Mouse (Mus musculus) monocyte, adult 2 months (primary cell): ENCODE results near the gene Smim7.
A peak's percentile ranks its signal among the peaks of the same experiment; 100 is the strongest.

Experiments used
- DNase-seq, 2 experiments: peaks; one replicate each; pipeline ENCODE4 v3.0.0; 2022; ENCODE audit warnings: low spot score in 2 of 2, low read depth in 1 of 2

Gene Smim7

DNA sequence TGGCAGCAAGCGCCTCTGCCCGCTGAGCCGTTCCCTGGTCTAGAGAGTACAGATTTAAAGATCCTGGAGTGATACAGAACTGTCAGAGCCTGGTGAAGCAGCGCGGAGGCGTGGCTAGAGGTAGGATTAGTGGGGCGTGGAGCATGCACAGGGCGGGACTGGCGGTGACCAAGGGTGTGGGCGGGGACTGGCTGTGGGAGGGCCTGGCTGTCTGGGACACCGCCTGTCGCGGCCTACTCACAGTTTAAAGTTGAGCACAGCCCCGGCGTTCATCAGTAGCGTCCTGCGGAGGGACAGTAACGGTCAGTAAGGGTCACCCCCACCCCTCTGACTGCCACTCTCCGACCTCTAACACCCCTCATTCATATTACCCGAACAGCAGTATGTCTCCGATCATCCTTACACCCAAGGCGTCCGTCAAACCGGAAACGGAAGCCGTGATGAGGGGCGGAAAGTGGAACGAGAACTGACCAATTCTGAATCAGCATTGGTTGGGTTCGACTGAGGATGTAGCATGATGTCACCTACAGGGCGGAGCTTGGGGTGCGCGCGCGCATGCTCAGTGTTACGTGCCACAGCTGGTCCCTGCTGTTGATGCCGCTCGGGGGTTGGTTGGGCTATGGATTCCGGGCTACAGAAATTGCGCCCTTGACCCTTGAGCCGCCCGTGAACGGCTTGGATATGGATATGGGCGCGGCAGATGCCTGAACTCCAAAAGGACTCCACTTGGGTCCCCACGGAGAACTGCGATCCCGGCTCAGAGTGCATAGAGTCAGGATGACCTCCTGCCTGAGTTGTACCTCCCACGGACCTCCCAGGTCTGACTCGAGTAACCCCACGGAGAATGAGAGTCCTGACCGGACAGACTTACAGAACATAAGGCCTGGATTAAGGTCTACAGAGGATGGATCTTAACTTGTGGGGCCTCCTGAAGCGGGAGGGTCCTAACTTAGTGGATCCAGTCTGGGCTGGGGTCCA, at the start of gene Smim7:
Gene Smim7, minus strand, starts transcription at position 456 of the 978 bp plus-strand sequence.
- peak; percentile 97 to 98 for DNase-seq

DNA sequence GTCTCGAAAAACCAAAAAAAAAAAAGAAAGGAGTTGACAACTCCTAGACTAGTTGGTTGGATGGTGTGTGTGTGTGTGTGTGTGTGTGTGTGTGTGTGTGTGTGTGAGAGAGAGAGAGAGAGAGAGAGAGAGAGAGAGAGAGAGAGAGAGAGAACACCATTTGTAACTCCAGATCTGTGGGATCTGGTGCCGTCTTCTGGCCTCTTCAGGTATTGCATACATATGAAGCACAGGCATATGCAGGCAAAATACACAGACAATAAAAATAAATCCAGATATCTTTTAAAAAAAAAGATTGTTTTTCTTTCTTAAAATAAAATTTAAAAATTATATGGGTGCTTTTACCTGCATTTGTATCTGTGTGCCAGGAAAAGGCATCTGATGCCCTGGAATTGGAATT, 19.3 kb upstream of the Smim7 start:
- peak in 1 of 2 experiments; percentile 13 for DNase-seq

DNA sequence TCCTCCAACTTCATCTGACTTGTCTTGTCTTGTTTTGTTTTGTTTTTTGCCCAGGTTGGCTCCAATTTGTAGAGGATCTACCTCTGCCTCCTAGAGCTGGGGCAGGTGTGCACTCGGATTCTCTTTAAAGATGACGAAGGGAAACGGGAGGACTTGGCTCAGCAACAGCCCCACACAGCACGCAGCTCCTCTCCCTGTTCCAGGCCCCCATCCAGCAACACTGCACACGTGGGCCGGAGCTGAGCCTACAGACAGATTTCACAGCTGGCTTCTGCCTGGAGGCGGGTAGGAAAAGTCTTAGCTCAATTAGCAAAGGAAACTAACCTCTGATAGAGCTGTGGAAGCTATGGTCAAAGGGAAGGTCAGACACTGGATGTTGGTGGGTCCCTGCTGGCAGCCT, 18.4 kb upstream of the Smim7 start:
- DNase-seq = no peak

DNA sequence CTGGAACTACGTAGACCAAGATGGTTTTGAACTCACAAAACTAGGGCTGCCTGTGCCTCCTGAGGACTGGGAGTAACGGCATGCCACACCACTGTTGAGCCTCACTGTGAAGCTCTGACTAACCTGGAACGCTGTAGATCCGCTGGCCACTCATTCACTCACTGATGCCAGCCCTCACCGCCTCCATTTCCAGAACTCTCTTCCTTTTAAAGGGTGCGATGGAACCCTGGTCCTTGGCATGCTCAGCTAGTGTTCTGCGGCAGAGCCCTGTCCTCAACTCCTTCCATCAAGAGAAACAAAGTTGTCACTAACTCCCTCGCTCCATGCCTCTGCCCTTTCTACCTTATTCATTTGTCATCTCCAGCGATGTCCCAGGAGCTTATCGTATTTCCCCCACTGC, 18.0 kb upstream of the Smim7 start:
- DNase-seq = no peak

DNA sequence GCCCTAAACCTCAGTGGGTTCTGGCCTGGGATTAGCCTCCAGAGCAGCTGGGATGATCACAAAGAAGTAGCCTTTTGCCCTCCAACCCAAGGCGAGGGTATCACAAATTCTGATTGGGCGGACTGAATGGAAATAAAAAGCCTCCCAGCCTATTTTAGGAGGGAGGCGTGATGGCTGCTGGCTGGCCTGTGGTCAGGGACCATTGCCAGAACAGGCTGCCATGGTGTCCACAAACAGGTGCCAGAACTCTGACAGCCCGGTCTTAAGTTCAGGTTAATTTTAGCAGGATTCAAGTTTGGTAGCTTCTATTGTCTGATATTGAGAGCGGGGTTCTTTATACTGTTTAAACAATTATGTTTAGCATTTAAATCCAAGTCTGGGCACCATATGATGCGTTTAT, 16.9 kb upstream of the Smim7 start:
- DNase-seq = no peak

DNA sequence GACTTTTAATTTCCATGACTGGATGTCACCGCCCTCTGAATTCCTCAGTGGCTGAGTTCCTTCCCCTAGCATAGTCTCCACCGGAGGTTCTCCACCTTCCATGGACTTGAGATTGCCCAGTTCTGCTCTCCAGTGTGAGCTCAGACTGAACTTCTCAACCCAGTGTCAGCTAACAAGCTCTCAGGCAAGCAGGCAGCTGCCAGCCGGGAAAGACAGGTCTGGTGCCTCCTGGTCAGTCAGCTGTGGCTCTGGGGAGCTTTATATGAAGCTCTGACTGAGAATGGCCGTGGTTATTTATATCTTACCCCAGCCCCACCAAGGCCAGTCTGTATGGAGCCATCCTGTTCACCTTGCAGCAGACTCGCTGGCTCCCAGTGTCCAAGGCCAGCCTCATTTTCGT, 13.5 kb upstream of the Smim7 start:
- no peak for DNase-seq

DNA sequence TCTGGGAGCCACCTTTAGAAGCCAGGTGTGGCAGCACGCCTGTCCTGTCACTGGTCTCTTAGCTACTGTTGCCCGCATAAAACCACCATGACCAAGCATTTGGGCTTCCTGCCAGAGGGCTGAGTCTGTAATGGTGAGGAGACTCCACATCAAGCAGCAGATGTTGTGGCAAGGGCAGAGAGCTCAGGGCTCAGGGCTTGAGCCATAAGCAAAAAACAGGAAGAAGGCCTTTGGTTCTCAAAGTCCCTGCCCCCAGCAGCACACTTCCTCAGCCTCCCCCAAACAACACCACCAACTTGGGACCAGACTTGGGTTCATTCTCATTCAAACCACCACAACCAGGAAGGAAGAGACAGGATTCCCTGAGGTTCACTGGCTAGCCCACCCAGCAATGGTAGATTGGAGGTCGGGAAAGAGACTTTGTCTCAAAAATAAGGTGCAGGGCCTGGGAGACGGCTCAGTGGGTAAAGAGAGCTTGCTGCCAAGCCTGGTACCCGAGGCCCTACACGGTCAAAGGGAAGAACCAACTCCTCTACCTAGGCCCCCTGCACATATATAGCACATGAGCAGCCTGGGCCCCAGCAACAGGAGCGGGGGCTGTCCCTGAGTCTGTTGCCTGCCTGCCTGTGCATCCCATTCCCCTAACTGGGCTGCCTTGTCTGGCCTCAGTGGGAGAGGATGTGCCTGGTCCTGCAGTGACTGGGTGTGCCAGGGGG, 12.3 kb upstream of the Smim7 start:
- peak; percentile 64 to 70 for DNase-seq

DNA sequence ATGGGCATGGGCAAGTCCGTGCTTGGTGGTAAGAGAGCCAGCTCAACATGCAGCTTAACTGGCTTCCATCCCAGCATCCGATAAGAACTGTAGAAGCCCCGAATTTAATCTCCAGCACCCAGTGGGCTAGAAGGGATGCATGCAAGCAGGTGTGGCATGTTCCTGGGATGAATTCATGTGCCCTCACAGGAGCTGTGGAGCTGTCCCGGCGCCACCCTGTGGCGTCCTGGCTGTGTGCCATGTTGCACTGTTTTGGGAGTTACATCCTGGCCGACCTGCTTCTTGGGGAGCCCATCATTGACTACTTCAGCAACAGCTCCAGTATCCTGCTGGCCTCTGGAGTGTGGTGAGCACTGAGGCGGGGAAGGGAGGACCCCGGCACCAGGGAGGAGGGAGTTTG, 8.5 kb upstream of the Smim7 start:
- DNase-seq = no peak

DNA sequence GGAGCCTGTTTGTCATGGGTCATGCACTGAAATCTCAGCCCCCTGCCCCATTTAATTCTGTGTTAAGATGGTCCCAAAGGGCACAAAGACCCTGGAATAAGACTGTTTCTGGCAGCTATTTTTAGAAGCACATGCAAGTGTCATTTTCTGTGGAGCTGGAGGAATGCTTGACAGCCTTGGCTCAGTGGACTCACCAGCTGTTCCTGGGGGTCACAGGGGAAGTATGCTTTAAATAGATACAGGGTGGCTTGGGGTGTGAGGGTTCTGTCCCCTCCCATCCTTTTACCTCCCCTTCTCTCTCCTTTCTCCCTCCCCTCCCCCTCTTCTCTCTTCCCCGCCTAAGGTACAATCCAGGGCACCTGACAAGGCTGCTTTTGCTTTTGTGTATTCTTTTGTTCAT, 7.1 kb upstream of the Smim7 start:
- DNase-seq = no peak

DNA sequence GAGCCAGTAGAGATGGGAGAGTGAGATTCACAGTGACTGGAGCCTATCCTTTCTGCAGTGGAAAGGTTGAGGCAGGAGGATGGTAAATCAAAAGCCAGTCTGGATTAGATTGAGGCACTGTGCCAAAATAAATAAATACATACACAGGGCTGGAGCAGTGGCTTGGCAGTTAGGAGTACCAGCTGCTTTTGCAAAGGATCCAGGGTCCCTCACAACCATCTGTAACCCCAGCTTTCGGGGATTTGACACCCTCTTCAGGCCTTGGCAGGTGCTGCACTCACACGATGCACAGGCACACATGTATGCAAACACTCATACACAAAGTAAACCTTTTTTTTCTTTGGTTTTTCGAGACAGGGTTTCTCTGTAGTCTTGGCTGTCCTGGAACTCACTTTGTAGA, 6.4 kb upstream of the Smim7 start:
- DNase-seq = no peak

DNA sequence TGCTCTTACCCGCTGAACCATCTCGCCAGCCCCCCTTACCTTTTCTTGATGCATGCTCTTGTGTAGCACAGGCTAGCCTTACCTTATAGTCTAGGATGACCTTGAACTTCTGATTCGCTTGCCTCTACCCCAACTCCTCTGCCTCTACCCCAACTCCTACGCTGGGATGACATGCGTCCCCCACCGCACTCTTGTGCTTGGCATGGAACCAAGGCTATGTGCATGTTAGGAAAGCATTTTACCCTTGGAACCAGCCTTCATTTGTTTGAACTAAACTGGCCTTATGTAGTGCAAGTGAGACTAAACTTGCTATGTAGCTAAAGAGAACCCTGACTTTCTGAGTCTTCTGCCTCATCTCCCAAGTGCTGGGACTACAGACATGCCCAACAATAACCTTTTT, 5.0 kb upstream of the Smim7 start:
- DNase-seq = no peak

DNA sequence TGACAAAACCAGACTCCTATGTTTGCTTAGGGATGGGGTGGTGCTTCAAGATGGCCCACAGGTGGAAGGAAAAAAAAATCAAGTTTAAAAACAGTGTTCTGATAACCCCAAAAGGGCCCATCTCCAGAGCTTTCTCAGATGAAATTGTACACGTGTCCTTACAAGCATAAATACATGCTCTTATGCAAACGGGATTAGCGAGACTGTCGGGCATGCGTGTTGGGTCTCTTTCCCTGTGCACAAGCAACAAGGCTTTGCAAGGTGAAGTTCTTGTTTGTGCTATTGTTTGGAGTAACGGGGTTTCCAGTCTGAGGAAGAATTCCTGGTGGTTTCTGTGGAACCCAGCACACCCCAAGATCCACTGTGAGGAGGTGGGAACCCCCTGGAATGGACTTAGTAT, 2.6 kb upstream of the Smim7 start:
- no peak for DNase-seq

DNA sequence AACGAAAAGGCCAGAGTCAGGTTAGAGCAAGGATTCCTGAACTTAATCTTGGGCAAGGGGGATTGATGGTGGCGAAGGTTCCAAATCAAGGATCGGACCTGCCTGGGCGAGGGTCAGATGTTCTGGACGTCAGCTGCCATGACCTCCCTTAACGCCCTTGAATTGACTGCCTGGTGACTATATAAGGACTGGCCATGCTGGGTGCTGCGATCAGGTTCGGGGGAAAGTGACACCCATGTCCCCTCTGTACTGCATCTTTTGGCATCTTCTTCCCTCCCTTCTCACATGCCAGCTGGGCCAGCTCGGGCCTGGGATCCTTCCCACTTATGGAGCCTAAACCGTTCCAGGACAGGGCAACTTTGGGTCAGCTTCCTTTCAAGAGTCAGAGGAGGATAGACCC, 1.6 kb upstream of the Smim7 start:
- DNase-seq = no peak

DNA sequence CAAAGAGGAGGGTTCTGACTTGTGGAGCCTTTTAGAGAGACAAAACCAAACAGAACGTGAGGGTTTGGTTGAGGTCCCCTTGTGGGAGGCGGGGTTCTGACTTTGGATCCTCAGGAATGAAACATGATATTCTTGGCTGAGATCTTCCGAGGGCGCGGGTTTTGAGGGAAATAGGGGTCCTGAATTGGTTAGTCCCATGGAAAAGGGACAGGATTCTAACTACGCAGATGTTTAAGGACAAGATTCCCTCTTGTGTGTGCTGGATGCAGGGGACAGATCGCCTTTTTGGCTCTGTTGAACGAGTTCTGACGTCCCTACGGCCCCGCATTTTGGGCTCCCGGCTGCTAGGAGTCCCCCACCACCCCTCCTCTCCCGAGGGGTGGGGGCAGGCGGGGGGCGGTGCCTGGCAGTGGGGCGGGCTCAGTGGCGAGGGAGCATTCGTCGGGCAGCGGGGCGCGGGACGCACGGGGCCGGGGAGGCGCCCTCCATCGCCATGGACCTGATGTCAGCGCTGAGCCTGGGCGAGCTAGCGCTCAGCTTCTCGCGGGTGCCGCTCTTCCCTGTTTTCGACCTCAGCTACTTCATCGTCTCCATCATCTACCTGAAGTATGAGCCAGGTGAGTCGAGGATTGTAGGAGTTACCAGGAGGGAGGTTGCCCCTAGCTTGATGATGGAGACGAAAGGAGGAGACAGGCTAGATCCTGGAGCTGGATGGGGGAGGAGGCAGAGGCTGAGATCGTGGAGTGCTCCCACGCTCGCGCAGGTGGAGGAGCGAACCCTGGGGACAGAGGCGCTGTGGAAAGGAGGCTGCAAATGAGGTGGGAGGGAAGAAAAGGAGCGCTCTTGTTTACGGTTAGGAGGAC, 954 bp upstream of the Smim7 start, which contains the start of gene Tmem38a:
Gene Tmem38a, plus strand, starts transcription at position 445 of the 863 bp plus-strand sequence.
- peak in 1 of 2 experiments; percentile 29 for DNase-seq

DNA sequence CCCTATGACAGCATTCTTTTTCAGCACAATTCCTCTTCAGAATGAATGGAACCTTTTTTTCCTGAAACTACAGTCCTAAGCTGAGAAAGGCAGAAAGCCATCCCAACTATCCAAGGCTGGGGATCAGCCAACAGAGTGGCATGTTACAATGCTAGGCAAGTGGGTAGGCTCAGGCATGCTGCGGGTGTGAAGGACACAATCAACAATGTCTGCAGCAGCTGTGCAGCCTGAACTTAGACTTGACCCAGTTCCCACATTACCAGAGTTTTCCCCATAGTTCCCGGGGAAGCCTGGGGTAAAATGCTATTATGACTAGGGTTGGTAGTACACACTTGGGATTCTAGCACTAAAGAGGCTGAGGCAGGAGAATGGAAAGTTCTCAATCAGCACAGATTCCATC, 4.9 kb downstream of the Smim7 start:
- DNase-seq = no peak

DNA sequence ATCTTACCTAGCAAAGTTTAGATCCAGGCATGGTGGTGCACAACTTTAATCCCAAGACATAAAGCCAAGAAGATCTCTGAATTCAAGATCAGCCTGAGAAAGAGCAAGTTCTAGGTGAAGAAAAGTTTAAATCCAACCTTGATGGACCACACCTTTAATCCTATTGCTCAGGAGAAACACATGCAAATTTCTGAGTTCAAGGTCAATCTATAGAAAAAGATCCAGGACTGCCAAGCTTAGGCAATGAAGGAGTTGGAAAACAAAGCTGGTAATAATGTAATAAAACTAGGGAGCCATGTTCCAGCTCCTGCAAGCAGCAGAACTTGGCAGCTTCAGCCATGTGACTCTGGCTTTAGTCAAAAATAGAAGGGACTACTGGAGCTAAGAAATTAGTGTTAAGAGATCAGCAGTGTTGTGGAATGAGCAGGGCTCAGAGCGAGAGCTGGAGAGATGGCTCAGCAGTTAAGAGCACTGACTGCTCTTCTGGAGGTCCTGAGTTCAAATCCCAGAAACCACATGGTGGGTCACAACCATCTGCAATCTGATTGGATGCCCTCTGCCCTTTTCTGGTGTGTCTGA, 9.7 kb downstream of the Smim7 start:
- no peak for DNase-seq

DNA sequence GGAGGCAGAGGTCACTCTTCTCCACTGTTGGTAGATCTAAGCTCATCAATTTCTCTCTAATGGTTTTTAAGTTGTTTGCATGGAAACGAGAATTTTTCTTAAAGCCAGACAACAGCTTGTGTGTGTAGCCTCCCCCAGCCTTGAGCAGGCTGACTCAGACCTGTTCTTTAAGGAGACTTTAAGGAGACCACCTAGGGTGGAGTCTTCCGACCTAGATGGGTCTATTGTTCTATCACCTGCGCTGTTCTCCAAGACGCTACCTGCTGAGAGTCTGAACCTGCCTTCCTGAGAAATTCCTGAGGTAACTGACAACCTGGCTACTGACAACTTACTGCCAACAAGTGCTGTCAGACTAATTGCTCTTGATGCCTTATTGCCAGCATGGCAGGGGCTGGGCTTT, 15.1 kb downstream of the Smim7 start:
- no peak for DNase-seq

DNA sequence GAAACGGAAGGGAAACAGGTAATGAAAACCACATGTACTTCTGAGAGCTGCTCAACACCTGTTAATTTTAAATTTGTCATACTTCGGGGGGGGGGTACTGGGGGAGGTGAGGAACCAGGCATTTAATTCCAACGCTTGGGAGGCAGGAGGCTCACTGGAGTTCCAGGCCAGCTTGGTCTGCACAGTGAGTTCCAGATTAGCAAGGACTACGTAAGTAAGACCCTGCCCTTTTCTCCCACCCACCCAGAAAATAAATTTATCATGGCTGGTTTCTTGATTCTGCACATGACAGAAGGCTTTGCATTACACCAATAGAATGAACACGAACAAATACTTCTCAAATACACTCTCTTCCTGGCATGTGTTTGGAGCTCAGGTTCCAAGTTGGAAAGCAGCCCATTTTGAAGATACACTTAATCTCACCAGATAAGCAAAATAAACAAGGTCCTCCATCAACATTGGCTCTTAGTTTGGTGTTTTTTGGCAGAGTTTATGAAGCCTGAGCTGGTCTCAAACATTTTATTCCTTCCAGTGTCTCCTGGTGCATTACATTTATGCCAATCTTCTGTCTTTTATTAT, 21.5 kb downstream of the Smim7 start:
- no peak for DNase-seq

DNA sequence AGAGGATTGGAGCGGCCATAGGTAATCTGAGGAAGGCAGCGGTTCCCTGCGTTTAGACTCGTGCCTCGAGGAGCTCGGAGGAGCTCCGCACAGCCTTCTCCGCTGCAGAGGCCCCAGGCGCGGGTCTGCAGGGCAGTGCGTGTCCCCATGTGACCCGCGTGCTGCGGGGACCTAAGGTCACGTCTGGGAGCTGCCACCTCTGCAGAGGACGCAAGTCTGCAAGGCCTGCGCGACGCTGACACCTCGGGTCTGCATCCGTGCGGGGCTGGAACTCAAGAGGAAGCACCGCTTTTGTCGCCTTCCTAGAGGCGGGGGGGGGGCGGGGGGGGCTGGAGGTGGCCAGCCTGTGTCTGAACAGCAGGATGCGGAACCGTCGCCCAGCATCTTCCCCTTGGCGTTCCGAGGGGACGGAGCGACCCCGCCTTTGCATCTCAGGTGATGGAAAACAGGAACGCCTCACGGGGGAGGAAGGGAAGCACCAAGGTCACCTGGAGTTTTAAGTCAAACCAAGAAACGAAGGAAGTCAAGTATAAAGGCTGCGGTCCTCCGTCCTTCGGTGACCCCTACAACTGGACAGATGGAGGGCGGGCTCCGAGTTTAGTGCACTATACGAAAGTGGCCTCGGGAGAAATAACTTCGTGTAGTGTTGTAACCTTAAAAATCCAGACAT, 22.1 kb downstream of the Smim7 start:
- DNase-seq = no peak
